Mouse (Mus musculus): ENCODE data around the gene Ferd3l. TPM values are rescaled to one million over a fixed set of nuclear protein-coding genes. Genes with fewer than 3 reads are reported as not detected.

Ferd3l gene
- total RNA-seq, 2 experiments from 2014 or later = not detected

DNA sequence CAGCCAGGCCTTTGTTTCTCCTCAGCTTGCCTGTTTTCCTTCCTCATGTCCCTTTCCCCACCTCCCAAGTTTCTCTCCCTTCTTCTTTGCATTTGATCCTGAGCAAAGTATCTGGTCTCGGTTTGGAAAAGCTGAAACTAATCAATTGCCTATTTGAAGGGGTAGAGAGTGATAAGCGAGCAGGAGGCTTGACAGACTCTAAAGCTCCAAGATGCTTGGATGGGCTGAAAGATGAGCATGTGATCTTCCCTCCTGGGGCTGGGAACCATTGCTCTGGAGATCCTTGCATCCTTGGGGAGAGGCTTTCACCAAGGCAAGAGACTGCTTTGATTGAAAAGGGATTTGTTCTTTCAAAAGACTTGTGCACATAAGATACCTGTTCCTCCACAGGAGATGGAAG, 36.2 kb downstream of the Ferd3l start:
- DNase-seq (ENCODE audit: low spot score in 2 of 2) = no peak

DNA sequence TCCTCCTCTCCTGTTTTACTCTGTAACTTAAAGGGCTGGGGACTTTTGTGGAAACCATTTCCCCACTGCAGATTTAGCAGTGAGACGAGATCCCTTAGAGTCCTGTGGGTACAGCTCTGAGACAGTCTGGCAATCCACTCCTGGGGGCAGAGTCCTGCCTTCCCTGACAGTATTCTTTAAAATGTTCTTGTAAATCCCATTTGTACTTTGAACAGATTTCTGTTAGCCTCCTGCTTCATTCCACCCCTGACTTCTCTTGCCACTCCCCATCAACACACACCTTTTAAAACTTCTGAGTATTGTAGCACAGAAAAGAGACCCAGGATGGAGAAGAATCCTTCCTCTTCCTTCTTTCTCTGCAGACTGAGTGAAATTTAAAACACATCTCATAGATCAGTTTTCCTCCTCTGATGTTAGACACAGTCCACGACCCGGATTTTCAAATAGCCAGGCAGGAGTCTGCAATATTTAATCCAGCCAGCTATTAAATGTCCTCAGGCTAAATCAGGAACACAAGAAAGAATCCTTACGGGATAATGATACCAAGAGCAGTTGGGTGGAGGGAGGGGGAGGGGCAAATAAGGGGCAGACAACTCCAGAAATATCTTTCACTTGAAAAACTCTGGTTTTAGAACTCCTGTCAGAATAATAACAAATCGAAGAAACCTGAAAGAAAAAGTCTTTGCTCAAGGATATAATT, 37.6 kb downstream of the Ferd3l start:
- DNase-seq (ENCODE audit: low spot score in 2 of 2) = no peak

GRCm38 (mm10) chr12:33966490-33967415, 38.5 kb downstream of the Ferd3l start:
- DNase-seq (ENCODE audit: low spot score in 2 of 2) = no peak

- no peak for DNase-seq (ENCODE audit: low spot score in 2 of 2)
Observed at GRCm38 (mm10) chr12:33967514-33967913, 39.3 kb downstream of the Ferd3l start.

DNA sequence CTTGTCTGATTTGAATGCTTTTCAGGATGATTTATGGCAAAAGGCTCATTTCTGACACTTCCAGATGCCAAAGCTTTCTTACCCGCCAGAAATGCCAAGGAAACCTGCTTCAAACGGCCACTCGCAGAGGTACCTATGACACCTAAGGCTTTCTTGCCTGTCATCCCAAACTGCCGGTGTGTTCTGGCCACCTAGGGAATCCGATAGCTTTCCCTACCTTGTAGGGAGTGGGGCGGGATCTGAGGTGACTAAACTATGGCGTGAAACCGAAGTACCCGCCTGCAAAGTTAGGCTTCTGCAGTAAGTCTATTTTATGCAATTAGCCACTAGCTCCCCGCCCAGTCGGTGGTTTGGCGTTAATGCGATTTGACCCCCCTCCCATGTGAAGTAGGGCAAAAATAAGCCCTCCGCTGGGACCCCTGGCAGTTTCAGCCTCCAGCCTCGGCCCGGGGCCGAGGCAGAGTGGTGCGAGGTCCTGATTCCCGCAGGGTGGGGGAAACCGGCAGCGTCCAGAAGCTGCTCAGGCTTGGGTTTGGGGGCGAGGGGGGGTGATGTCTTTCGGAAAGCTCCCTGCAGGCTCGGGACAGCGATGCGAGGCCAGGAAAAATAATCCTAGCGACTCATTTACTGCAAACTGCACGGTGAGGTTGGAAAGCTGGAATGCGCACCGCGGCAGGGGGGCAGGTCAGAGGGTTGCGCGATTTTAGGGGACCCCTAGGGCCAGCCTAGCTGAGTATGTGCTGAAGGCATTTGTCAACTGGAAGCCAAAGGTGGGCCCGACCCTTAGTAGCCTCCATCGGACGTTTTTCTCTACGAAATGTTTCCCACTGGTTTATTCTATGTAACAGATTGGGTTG, 40.0 kb downstream of the Ferd3l start:
- DNase-seq (ENCODE audit: low spot score in 2 of 2) = no peak

GRCm38 (mm10) chr12:33968898-33969178, 40.6 kb downstream of the Ferd3l start:
- no peak for DNase-seq (ENCODE audit: low spot score in 2 of 2)

Other genes starting within 250 kb of the Ferd3l start
- 10 to 100 TPM in 1 of 2 experiments, 1 to 10 TPM in 1; 5.2 to 11.5 TPM for gene Twist1, start 29.2 kb downstream of the Ferd3l start, total RNA-seq (2021)